Mouse (Mus musculus): ENCODE results near the gene Ppp3ca. TPM values are rescaled to one million over a fixed set of nuclear protein-coding genes. Genes with fewer than 3 reads are reported as not detected.

Gene Ppp3ca
- total and polyA plus RNA-seq, 3 experiments = 17.4 to 40.6 (median 32.0) TPM

DNA sequence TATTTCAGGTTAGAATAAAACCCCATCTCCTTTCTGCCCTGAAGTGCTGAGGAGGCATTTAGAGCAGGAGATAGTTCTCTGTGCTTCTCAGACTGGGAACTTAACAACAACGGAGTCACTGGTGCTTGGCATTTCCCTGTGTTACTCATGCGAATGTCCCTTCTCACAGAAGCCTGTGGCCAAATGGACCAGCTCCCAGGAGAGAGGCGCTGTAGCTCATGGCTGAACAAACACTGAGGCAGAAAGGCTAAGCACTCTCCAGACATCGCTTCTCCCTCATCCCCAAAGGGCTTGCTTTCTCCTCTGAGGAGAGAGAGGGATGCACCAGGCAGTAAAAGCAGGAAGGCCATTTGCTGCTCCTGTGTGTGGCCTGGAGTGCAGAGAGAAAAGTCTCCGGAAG is 164.0 kb downstream of the Ppp3ca start:
- no peak for TF ChIP-seq POLR2AphosphoS2 (IDR thresholded peaks at IDR 0.05; ENCODE audit: low read length)
- no peak for TF ChIP-seq E2F4 (IDR thresholded peaks at IDR 0.05; ENCODE audit: borderline replicate concordance, low read depth, low read length)
- TF ChIP-seq RAD21 (IDR thresholded peaks at IDR 0.05; ENCODE audit: low read depth, low read length) = no peak
- no peak for TF ChIP-seq ZMIZ1 (IDR thresholded peaks at IDR 0.05; ENCODE audit: low read depth, low read length)
- TF ChIP-seq MYB (IDR thresholded peaks at IDR 0.05; ENCODE audit: low read depth, low read length) = no peak
- no peak for TF ChIP-seq JUND (IDR thresholded peaks at IDR 0.05; ENCODE audit: low read depth, low read length)
- TF ChIP-seq ELF1 (IDR thresholded peaks at IDR 0.05; ENCODE audit: low read depth, low read length) = no peak

GRCm38 (mm10) chr3:136835851-136836250 is 165.9 kb downstream of the Ppp3ca start:
- peaks cover 0 to 14% of the 10 kb centered on the region in 2 experiments; a peak in 2 of 4 replicates for H3K36me3 ChIP-seq (ENCODE audit: control insufficient read depth in 1 of 2, insufficient read depth in 2 of 2, low read length in 2 of 2)
- no peaks in the 10 kb centered on the region for H3K27me3 ChIP-seq (ENCODE audit: control insufficient read depth in 1 of 2, insufficient read depth in 2 of 2, low read length in 2 of 2)
- DNase-seq (ENCODE audit: low read depth, low spot score) = no peak
- H3K79me2 ChIP-seq (ENCODE audit: control insufficient read depth, insufficient read depth, low read length, poor library complexity) = no peaks in the 10 kb centered on the region; the same call in 1 of the 2 replicates
- H3K4me3 ChIP-seq (ENCODE audit: control insufficient read depth in 1 of 2, insufficient read depth in 1 of 2, low read depth in 2 of 2, low read length in 2 of 2) = no peak overlapping the region
- no peak overlapping the region for H3K9ac ChIP-seq (ENCODE audit: control insufficient read depth, low read depth, low read length, poor library complexity, severe bottlenecking)
- peaks cover 2 to 17% of the 10 kb centered on the region in 2 experiments; a peak in 3 of 4 replicates for H3K4me1 ChIP-seq (ENCODE audit: control insufficient read depth in 1 of 2, insufficient read depth in 2 of 2, low read length in 2 of 2)
- H3K9me3 ChIP-seq (replicated peaks; ENCODE audit: insufficient read depth, low read length) = no peaks in the 10 kb centered on the region
- TF ChIP-seq TAL1 (IDR thresholded peaks at IDR 0.05; ENCODE audit: low read length) = no peak
- H3K27ac ChIP-seq (ENCODE audit: control insufficient read depth, low read depth, low read length) = no peak overlapping the region

More for the DNA sequence above, 164.0 kb downstream of the Ppp3ca start:
- Histone ChIP-seq H3K79me2 (ENCODE audit: control insufficient read depth, insufficient read depth, low read length, poor library complexity) (no peaks in the 10 kb centered on the region; the same call in 1 of the 2 replicates), H3K36me3 (ENCODE audit: control insufficient read depth in 1 of 2, insufficient read depth in 2 of 2, low read length in 2 of 2) (peaks cover 0 to 12% of the 10 kb centered on the region in 2 experiments; a peak in 2 of 4 replicates), H3K4me3 (ENCODE audit: control insufficient read depth in 1 of 2, insufficient read depth in 1 of 2, low read depth in 2 of 2, low read length in 2 of 2) (no peak overlapping the region), H3K27ac (ENCODE audit: control insufficient read depth, low read depth, low read length) (no peak overlapping the region), H3K9ac (ENCODE audit: control insufficient read depth, low read depth, low read length, poor library complexity, severe bottlenecking) (no peak overlapping the region), H3K4me1 (ENCODE audit: control insufficient read depth in 1 of 2, insufficient read depth in 2 of 2, low read length in 2 of 2) (peaks cover 2 to 17% of the 10 kb centered on the region in 2 experiments; a peak in 3 of 4 replicates), H3K27me3 (ENCODE audit: control insufficient read depth in 1 of 2, insufficient read depth in 2 of 2, low read length in 2 of 2) (no peaks in the 10 kb centered on the region), H3K9me3 (replicated peaks; ENCODE audit: insufficient read depth, low read length) (no peaks in the 10 kb centered on the region)
- no peak for DNase-seq (ENCODE audit: low read depth, low spot score)

DNA sequence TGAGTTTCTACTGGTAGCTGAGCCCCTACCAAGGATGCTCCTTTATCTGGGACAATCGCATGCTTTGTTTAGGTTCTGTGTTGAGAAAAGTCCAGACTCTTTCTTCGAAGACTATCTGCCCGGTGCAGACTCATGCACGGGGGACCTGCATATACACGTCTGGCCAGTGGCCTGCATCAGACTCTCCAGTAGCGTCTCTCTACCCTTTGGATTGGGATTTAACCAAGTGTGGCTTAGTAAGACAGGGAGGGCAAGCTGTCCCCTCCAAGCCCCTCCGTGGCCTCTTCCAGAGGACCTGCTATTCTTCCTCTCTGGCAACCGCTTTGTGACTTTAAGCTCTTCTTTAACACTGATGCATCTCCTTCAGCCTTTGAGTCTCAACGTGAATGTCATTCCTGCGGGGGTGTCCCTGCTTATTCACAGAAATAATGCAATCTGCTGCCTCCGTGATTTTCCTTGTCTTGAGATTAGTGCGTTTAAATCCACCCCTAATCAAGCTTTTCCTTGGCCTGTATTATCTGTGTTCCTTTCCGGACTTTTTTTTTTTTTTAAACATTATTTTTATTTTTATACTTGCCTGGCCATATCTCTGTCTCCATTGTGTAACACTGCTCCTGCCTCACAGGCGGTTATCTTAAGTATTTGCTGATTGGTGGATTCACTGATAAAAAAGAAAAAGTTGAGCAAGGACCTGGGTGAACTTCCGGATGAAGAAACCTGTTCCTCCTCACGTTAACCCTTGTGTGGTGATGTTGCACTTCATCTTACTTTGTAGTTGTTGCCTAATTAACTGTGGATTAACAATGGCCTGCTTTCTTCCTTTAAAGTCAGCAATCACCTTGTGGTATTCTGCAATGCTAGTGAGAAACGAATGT is 166.6 kb downstream of the Ppp3ca start:
- H3K9ac ChIP-seq (ENCODE audit: control insufficient read depth, low read depth, low read length, poor library complexity, severe bottlenecking) = no peak overlapping the region
- H3K27me3 ChIP-seq (ENCODE audit: control insufficient read depth in 1 of 2, insufficient read depth in 2 of 2, low read length in 2 of 2) = no peaks in the 10 kb centered on the region
- H3K4me1 ChIP-seq (ENCODE audit: control insufficient read depth in 1 of 2, insufficient read depth in 2 of 2, low read length in 2 of 2) = peaks cover 2 to 17% of the 10 kb centered on the region in 2 experiments; a peak in 3 of 4 replicates
- DNase-seq (ENCODE audit: low read depth, low spot score) = peak; percentile 80
- peaks cover 0 to 14% of the 10 kb centered on the region in 2 experiments; a peak in 2 of 4 replicates for H3K36me3 ChIP-seq (ENCODE audit: control insufficient read depth in 1 of 2, insufficient read depth in 2 of 2, low read length in 2 of 2)
- peak overlapping the region; percentile 53 for H3K27ac ChIP-seq (ENCODE audit: control insufficient read depth, low read depth, low read length)
- H3K79me2 ChIP-seq (ENCODE audit: control insufficient read depth, insufficient read depth, low read length, poor library complexity) = no peaks in the 10 kb centered on the region; the same call in 1 of the 2 replicates
- H3K4me3 ChIP-seq (ENCODE audit: control insufficient read depth in 1 of 2, insufficient read depth in 1 of 2, low read depth in 2 of 2, low read length in 2 of 2) = no peak overlapping the region
- H3K9me3 ChIP-seq (replicated peaks; ENCODE audit: insufficient read depth, low read length) = no peaks in the 10 kb centered on the region
- TF ChIP-seq MAZ (IDR thresholded peaks at IDR 0.05; ENCODE audit: low read depth, low read length) = no peak
- TF ChIP-seq UBTF (IDR thresholded peaks at IDR 0.05; ENCODE audit: borderline replicate concordance, insufficient read depth, low read depth, low read length) = no peak
- no peak for TF ChIP-seq GABPA (IDR thresholded peaks at IDR 0.05; ENCODE audit: low read depth, low read length)
- TF ChIP-seq BHLHE40 (IDR thresholded peaks at IDR 0.05; ENCODE audit: borderline replicate concordance, low read depth, low read length) = peak; percentile 46; the same call in 1 of the 2 replicates
- TF ChIP-seq CTCF (IDR thresholded peaks at IDR 0.05 in 2 of 3, conservative IDR thresholded peaks at IDR 0.05 in 1 of 3; ENCODE audit: control insufficient read depth in 1 of 3, insufficient read depth in 1 of 3, low read depth in 2 of 3, low read length in 3 of 3, poor library complexity in 1 of 3, severe bottlenecking in 1 of 3) = no peak
- no peak for TF ChIP-seq ZKSCAN1 (IDR thresholded peaks at IDR 0.05; ENCODE audit: low read depth, low read length)
- no peak for TF ChIP-seq ZMIZ1 (IDR thresholded peaks at IDR 0.05; ENCODE audit: low read depth, low read length)
- TF ChIP-seq POLR2A (IDR thresholded peaks at IDR 0.05; ENCODE audit: control insufficient read depth in 1 of 2, insufficient read depth in 1 of 2, low read depth in 1 of 2, low read length in 2 of 2, poor library complexity in 1 of 2) = no peak
- TF ChIP-seq POLR2AphosphoS5 (IDR thresholded peaks at IDR 0.05; ENCODE audit: borderline replicate concordance, low read depth, low read length) = no peak
- peak; percentile 92 for TF ChIP-seq MEF2A (IDR thresholded peaks at IDR 0.05; ENCODE audit: extremely low read depth, insufficient replicate concordance, low read depth, low read length, poor library complexity, severe bottlenecking)
- no peak for TF ChIP-seq JUND (IDR thresholded peaks at IDR 0.05; ENCODE audit: low read depth, low read length)
- TF ChIP-seq ZNF384 (IDR thresholded peaks at IDR 0.05; ENCODE audit: low read depth, low read length) = peak; percentile 98
- TF ChIP-seq MYB (IDR thresholded peaks at IDR 0.05; ENCODE audit: low read depth, low read length) = peak; percentile 68; the same call in 1 of the 2 replicates
- no peak for TF ChIP-seq MYC (IDR thresholded peaks at IDR 0.05; ENCODE audit: low read depth, low read length)
- TF ChIP-seq SIN3A (IDR thresholded peaks at IDR 0.05; ENCODE audit: low read length) = peak; percentile 61; the same call in 1 of the 2 replicates
- TF ChIP-seq MAX (IDR thresholded peaks at IDR 0.05; ENCODE audit: low read length) = no peak
- TF ChIP-seq E2F4 (IDR thresholded peaks at IDR 0.05; ENCODE audit: borderline replicate concordance, low read depth, low read length) = no peak
- TF ChIP-seq NRF1 (IDR thresholded peaks at IDR 0.05; ENCODE audit: insufficient read depth, low read depth, low read length, poor library complexity, severe bottlenecking) = no peak

Measured in MEL (cell line).